Mouse (Mus musculus) kidney, embryonic 16.5 days (tissue): ENCODE measurements around the gene Gcm1. TPM values are rescaled to one million over a fixed set of nuclear protein-coding genes. Genes with fewer than 3 reads are reported as not detected.

Experiments
- ATAC-seq: fragments of 200-750 bp; cut with Nextera tagmentation; 2 replicates; pipeline ENCODE4 v1.8.0; 2017; ENCODE audit warnings: moderate TSS enrichment; ENCODE audit not compliant: low FRiP score, low TSS enrichment
- H3K27ac ChIP-seq: fragments of 300-500 bp; sonication (generic); 2 replicates; pipeline ENCODE4 v1.5.1; 2014; ENCODE audit warnings: low read length
- H3K27me3 ChIP-seq: fragments of 300-500 bp; sonication (generic); 2 replicates; pipeline ENCODE4 v1.6.1; 2014; ENCODE audit warnings: low read length, control low read depth, mixed read lengths; ENCODE audit not compliant: insufficient read depth
- H3K36me3 ChIP-seq: fragments of 300-500 bp; sonication (generic); 2 replicates; pipeline ENCODE4 v1.6.1; 2014; ENCODE audit warnings: low read length, control low read depth, mixed read lengths; ENCODE audit not compliant: insufficient read depth
- H3K4me1 ChIP-seq: fragments of 300-500 bp; sonication (generic); 2 replicates; pipeline ENCODE4 v1.6.1; 2014; ENCODE audit warnings: low read length, control low read depth, mixed read lengths; ENCODE audit not compliant: insufficient read depth
- H3K4me2 ChIP-seq: fragments of 300-500 bp; sonication (generic); replicated peaks from 2 replicates; pipeline ENCODE4 v1.6.1; 2014; ENCODE audit warnings: low read depth, low read length
- H3K4me3 ChIP-seq: fragments of 300-500 bp; sonication (generic); 2 replicates; pipeline ENCODE4 v1.5.1; 2014; ENCODE audit warnings: mild to moderate bottlenecking, low read length
- H3K9ac ChIP-seq: fragments of 300-500 bp; sonication (generic); replicated peaks from 2 replicates; pipeline ENCODE4 v1.6.1; 2014; ENCODE audit warnings: low read length
- H3K9me3 ChIP-seq: fragments of 300-500 bp; sonication (generic); 2 replicates; pipeline ENCODE4 v1.6.1; 2016; ENCODE audit warnings: low read length, control low read depth
- WGBS: fragments of 180-500 bp; shearing (Covaris S2); extraction: QIAGEN DNeasy Blood & Tissue Kit; methylation state at CpG from one replicate; pipeline ENCODE4 v1.1.7; 2014; 5-methylcytosine and 5-hydroxymethylcytosine counted together
- polyA plus RNA-seq: library from polyadenylated mRNA; unstranded; fragments of >200 nt; fragmentation: Nextera tagmentation; extraction: Ambion mirVana; gene quantifications from 2 replicates; pipeline ENCODE4 v1.2.1, GENCODE M21; 2015

Gcm1 gene
- polyA plus RNA-seq, 1 experiment from 2014 or later = 1.1 TPM

DNA sequence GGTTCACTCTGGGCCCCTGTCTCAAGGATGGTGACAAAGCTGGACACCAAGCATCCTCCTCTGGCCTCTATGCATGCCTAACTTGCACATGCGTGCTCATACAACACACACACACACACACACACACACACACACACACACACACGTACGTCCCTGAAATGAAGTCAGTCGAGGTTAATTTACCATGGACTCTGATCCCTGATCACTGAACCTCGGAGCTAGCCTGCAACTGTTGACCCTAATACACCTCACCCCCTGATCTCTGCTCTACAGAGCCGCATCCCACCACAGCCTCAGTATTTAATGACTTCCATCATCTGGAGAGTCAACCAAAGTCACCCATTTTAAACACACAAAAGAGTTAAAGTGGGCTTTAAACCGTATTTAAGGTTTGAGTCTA, 35.9 kb upstream of the Gcm1 start:
- Histone ChIP-seq H3K4me2 (peak overlapping the region; percentile 11; the same call in 1 of the 2 replicates), H3K4me3 (no peak overlapping the region), H3K9me3 (no peaks in the 10 kb centered on the region), H3K27ac (no peak overlapping the region), H3K36me3 (no peaks in the 10 kb centered on the region), H3K4me1 (peaks cover 10% of the 10 kb centered on the region), H3K9ac (no peak overlapping the region), H3K27me3 (no peaks in the 10 kb centered on the region)
- ATAC-seq = 0 out of 2 replicates have a peak, but pooled peaks have one; percentile 44
- WGBS = 38% methylated on average over 7 of the region's 7 CpGs

DNA sequence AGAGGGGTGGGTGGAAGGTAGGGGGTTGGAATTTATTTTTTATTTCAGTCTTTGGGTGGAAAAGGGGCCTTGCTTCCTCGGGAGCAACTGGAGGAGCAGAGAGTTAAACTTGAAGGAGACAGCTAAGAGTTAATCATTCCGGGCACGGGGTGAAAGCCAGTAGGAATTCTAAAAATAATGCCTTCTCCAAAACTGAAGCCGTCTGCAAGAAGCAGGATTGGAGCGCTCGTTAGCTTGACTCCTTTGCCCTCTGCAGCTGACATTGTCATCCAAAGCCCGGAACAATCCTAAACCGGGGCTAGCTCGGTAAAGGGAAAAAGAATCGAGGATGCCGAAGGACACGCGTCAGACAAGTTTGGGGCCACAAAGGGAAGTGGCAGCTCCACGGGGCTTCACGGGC, 35.4 kb upstream of the Gcm1 start:
- Histone ChIP-seq H3K27ac (no peak overlapping the region), H3K4me1 (peaks cover 15% of the 10 kb centered on the region), H3K36me3 (no peaks in the 10 kb centered on the region), H3K9ac (no peak overlapping the region), H3K27me3 (no peaks in the 10 kb centered on the region), H3K4me2 (peak overlapping the region; percentile 11), H3K4me3 (no peak overlapping the region), H3K9me3 (no peaks in the 10 kb centered on the region)
- WGBS = 37% methylated on average over 15 of the region's 15 CpGs
- no peak for ATAC-seq

DNA sequence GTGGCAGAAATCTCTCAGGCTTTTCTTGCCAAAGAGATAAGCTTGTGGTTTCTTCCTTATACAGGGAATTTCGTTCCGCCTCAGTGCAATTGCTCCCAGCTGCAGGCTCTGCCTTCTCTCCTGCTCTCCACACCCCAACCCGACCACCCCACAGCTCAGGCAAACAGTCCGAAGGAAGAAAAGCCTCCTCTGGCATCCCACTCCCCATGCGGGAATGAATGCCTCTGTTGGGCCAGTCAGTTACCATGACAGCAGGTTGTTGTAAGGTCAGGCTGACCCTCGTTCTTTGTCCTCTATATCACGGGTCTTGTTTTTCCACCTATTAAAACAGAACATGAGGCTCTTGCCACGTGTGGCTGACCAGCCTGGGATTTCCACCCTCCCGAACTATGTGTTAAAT, 30.5 kb upstream of the Gcm1 start:
- WGBS = 20% methylated on average over 9 of the region's 9 CpGs

DNA sequence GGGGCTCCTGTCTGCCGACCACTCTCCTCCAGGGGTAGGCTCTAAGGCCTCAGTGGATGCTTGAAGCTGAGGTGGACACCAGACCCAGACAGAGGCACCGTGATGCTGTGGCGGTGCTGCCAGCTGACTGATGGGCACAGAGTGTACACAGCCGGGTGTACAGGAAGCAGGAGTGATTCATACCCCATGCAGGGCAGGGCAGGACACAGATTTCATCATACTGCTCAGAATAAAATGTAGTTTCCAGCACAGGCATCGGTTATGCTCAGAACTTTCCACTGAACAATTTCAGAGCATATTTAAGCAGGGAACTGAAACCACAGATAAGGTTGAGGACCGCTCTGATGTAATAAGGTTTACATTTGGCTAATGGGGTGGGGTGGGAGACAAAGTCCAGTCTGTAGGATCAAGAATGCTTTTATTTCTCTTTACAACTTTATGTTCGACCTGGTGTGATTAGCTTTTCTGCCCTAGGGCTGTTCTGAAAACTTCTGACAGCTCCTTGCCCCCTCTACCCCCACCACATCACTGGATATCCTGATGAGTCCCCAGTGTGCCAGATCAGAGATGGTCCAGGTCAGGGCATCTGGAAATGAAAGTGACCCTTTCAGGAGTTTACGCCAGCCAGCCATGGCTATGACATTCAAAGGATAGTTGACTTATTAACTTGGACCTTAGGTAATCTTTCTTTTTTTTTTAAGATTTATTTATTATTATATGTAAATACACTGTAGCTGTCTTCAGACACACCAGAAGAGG, 29.4 kb upstream of the Gcm1 start:
- Histone ChIP-seq H3K4me3 (no peak overlapping the region), H3K27ac (peak overlapping the region; percentile 7; the same call in 1 of the 2 replicates), H3K9me3 (no peaks in the 10 kb centered on the region), H3K27me3 (no peaks in the 10 kb centered on the region), H3K36me3 (no peaks in the 10 kb centered on the region), H3K4me1 (peaks cover 18% of the 10 kb centered on the region), H3K9ac (no peak overlapping the region), H3K4me2 (no peak overlapping the region)
- WGBS = 44% methylated on average over 8 of the region's 8 CpGs
- ATAC-seq = peak; percentile 64

More for the DNA sequence above, 30.5 kb upstream of the Gcm1 start:
- Histone ChIP-seq H3K9ac (0 out of 2 replicates have a peak overlapping the region, but pooled peaks have one; percentile 15), H3K27ac (peak overlapping the region; percentile 7; the same call in 1 of the 2 replicates), H3K4me3 (no peak overlapping the region), H3K36me3 (no peaks in the 10 kb centered on the region), H3K4me2 (0 out of 2 replicates have a peak overlapping the region, but pooled peaks have one; percentile 4), H3K27me3 (no peaks in the 10 kb centered on the region), H3K9me3 (no peaks in the 10 kb centered on the region), H3K4me1 (peaks cover 22% of the 10 kb centered on the region)
- ATAC-seq = peak; percentile 70

DNA sequence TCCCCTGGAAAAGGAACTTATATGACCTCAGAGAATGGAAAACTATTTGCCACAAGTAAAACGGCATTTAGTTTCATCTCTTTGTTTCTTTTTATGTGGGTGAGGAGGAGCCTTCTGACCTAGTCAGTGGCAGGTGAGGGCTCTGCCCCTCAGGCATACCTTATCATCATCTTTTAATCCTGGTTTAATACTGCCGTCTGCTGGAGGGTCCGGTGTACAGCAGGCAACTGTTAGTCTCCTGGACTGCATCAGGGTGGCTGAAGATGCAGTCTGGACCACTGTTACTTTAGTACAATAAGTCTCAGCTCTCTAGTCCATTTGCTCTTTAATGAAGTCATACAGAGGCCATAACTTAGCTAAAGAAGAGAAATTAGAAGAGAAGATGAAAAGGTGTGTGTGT, 26.9 kb upstream of the Gcm1 start:
- Histone ChIP-seq H3K4me2 (no peak overlapping the region), H3K4me3 (no peak overlapping the region), H3K27ac (no peak overlapping the region), H3K4me1 (peaks cover 18% of the 10 kb centered on the region), H3K9ac (no peak overlapping the region), H3K9me3 (no peaks in the 10 kb centered on the region), H3K36me3 (no peaks in the 10 kb centered on the region), H3K27me3 (no peaks in the 10 kb centered on the region)
- ATAC-seq = no peak
- WGBS = 9% methylated on average over 3 of the region's 3 CpGs

DNA sequence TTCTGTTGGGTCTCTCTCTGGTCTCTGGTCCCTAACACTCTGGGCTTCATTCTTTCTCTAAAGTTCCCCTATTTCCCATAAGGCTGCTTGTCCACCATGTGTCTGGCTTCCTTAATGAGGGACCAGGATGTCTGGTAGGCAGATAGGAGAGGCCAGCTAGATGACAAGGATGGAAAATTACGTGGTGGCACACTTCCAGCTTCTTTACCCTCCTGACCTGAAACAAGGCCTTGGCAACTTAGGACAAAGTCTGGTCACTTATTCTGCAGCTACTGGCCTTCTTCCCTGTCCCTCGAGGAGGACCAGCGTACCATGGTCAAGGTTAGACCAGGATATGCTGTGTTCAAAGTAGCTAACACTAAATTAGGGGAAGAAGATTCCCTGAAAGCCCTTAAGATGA, 24.6 kb upstream of the Gcm1 start:
- 76% methylated on average over 3 of the region's 3 CpGs for WGBS
- peaks cover 6% of the 10 kb centered on the region for H3K4me1 ChIP-seq
- no peak overlapping the region for H3K9ac ChIP-seq
- H3K4me3 ChIP-seq = no peak overlapping the region
- H3K27ac ChIP-seq = no peak overlapping the region
- no peaks in the 10 kb centered on the region for H3K36me3 ChIP-seq
- H3K9me3 ChIP-seq = no peaks in the 10 kb centered on the region
- ATAC-seq = no peak
- H3K27me3 ChIP-seq = no peaks in the 10 kb centered on the region
- no peak overlapping the region for H3K4me2 ChIP-seq

DNA sequence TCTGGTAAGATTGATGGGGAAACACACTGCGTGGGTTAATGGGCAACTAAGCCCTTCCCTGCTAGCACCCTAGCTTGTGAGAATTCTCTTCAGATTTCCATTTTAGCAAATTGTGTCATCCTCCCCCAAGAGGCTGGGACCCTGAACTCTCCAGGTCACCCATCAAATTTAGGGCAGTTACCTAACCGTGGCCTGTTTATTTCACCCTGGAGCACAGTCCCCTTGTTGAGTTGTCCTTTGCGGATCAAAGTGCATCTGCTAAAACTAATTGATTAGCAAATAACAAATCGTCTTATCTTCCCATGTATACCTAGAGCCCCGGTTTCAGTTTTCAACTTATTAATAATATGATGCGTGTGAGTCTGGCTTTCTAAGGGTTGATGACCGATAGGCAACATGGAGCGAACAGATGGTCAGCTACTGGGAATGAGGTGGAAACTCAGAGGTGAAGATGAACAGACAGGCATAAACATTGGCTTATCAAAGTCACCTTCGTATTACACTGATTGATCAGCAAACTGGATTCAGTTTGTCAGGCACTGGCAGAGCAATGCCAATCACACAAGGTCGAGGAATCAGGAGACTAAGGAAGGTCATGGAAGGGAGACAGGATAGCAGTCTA, 20.8 kb upstream of the Gcm1 start:
- H3K4me1 ChIP-seq = no peaks in the 10 kb centered on the region
- H3K4me3 ChIP-seq = no peak overlapping the region
- H3K36me3 ChIP-seq = no peaks in the 10 kb centered on the region
- no peaks in the 10 kb centered on the region for H3K27me3 ChIP-seq
- H3K9me3 ChIP-seq = no peaks in the 10 kb centered on the region
- H3K4me2 ChIP-seq = no peak overlapping the region
- no peak overlapping the region for H3K9ac ChIP-seq
- ATAC-seq = no peak
- 89% methylated on average over 10 of the region's 10 CpGs for WGBS
- no peak overlapping the region for H3K27ac ChIP-seq

DNA sequence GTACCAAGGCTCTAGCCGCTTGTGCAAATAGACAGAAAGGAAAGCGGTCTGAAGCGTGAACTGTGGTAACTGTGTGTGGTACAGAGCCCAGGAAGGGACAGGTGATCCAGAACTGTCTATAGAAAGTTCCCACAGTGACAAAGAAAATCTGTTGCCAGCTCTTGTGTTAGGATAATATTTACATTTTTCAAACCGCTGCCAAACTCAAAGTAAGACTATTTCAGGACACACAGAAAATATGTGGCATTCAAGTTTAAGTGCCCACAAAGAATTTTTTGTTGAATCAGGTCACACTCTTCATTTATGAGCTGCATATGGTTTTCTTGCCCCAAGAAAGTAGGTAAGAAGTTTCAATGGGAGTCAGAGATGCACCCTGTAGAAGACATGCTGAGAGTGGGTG, 18.8 kb upstream of the Gcm1 start:
- Histone ChIP-seq H3K9ac (no peak overlapping the region), H3K36me3 (no peaks in the 10 kb centered on the region), H3K27me3 (no peaks in the 10 kb centered on the region), H3K9me3 (no peaks in the 10 kb centered on the region), H3K4me3 (no peak overlapping the region), H3K27ac (no peak overlapping the region), H3K4me1 (no peaks in the 10 kb centered on the region), H3K4me2 (no peak overlapping the region)
- no peak for ATAC-seq
- 86% methylated on average over 4 of the region's 4 CpGs for WGBS

DNA sequence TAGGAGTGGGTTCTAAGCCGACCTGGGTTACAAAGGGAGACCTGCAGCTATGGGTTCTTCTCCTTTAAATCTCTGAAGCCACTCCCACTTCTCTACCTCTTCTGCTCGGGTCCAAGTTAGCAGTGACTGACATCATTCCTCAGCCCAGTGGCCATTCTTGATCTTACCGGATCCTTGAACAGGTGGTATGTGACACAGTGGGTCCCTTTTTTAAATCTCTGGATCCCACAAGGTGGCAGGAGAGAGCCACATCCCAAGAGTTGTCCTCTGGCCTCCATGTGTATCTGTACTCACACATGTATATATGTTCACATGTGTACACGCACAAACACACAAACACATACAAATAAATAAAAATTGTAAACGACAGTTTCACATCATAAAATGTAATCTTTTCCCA, 16.4 kb upstream of the Gcm1 start:
- no peak overlapping the region for H3K27ac ChIP-seq
- H3K4me1 ChIP-seq = no peaks in the 10 kb centered on the region
- no peak overlapping the region for H3K4me3 ChIP-seq
- 80% methylated on average over 5 of the region's 5 CpGs for WGBS
- H3K9ac ChIP-seq = no peak overlapping the region
- ATAC-seq = no peak
- no peaks in the 10 kb centered on the region for H3K36me3 ChIP-seq
- H3K4me2 ChIP-seq = no peak overlapping the region
- no peaks in the 10 kb centered on the region for H3K9me3 ChIP-seq
- H3K27me3 ChIP-seq = no peaks in the 10 kb centered on the region

DNA sequence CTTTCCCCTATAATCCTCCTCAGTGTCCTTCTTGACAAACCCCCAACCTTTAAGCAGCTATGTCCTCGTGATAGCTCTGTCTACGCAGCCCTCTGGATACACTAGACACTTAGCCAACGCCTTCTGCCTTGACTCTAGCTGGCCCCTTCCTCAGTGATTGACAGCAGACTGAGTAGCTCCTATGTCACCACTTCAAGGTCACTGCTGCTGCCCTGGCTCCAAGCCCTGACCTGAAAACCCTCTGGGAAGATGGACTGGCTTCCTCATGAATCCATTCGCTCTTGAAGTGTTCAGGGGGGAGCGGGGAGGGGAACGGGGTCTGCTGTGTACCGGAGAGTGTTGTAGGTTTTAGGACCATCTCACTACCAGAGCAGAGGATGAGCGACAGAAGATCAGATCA, 15.9 kb upstream of the Gcm1 start:
- Histone ChIP-seq H3K4me1 (no peaks in the 10 kb centered on the region), H3K9ac (no peak overlapping the region), H3K36me3 (no peaks in the 10 kb centered on the region), H3K4me2 (no peak overlapping the region), H3K4me3 (no peak overlapping the region), H3K27me3 (no peaks in the 10 kb centered on the region), H3K9me3 (no peaks in the 10 kb centered on the region), H3K27ac (no peak overlapping the region)
- WGBS = 79% methylated on average over 8 of the region's 8 CpGs
- no peak for ATAC-seq
